Mouse (Mus musculus) spleen, adult 2 months (tissue): ENCODE measurements at regions not wholly inside any gene's neighbourhood (a gene's known extent, or its start where the extent isn't known, plus 50 kb on each side); places are given as distances from the start of the nearest gene placed in this dataset.

ENCODE experiments used
- CTCF ChIP-seq: fragments of 200-500 bp; IDR thresholded peaks from 2 replicates; pipeline ENCODE4 v1.5.1; 2011; ENCODE audit warnings: mild to moderate bottlenecking, inconsistent platforms; ENCODE audit not compliant: insufficient read depth, insufficient read length, insufficient replicate concordance; ENCODE audit errors: extremely low read depth
- POLR2A ChIP-seq: fragments of 200-500 bp; IDR thresholded peaks from 2 replicates; pipeline ENCODE4 v1.6.1; 2011; ENCODE audit warnings: low read depth, low read length, inconsistent platforms

GRCm38 (mm10) chr15:24348975-24349560 is 1064.5 kb downstream of the Basp1 start:
- TF ChIP-seq CTCF = no peak
- TF ChIP-seq POLR2A = no peak
